Mouse (Mus musculus): Measurements from ENCODE around the gene Olfr539. TPM values are rescaled to one million over a fixed set of nuclear protein-coding genes. Genes with fewer than 3 reads are reported as not detected.

Gene Olfr539
- polyA plus RNA-seq (2015; fragmentation: Nextera tagmentation; extraction: Ambion mirVana): not detected in 2 replicates

DNA sequence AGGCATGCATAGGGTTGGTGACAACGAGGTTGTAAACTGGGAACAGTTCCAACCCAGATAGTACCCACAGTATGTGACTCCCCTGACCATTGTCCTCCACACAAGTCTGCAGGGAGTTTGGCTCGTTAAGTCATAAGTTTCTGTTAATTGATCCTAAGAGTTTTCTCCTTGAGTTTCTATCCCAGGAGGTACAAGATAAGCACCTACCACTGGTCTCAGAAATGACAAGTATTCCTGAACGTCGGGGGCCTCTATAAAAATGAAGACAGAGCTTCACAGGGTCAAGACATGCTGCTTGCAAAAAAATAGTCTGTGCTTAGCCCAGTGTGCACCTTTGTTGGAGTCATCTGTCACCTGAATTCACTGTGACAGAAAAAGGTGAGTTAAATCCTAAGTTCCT is at the start of gene Olfr539:
Gene Olfr539, plus strand, starts transcription at position 301 of the 400 bp plus-strand sequence.

DNA sequence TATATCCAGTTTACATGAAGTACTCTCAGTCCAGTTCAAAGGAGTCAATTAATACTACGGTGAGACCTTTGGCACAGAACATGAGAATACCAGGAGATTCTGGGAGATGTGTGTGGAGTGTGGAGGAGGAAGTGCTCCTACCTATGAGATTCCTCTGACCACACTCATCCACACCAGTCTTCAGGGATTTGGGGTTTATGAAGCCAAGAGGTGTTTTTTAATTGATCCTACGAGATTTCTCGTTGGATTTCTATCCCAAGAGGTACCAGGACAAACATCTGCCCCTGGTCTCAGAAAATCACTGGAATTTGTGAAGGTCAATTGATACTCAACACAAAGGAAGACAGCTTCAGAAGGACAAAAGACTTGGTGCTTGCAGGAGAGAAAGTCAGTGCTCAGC is 31.1 kb upstream of the Olfr539 start, which contains the start of gene Olfr61:
Gene Olfr61, plus strand, starts transcription at position 301 of the 400 bp plus-strand sequence.

DNA sequence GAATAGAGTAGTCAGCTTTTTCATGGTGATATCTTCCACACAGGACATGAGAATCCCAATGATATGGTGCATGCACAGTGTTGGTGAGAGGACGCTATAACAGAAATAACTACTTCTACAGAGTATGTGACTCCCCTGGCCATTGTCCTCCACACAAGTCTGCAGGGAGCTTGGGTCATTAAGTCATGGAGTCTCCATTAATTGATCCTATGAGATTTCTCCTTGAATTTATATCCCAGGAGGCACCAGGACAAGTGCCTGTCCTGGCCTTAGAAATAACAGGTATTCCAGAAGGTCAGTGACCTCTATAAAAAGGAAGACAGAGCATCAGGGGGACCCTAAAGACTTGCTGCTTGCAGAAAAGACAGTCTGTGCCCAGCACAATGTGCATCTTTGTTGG is 13.6 kb upstream of the Olfr539 start, which contains the start of gene Olfr53:
Gene Olfr53, plus strand, starts transcription at position 301 of the 400 bp plus-strand sequence.

DNA sequence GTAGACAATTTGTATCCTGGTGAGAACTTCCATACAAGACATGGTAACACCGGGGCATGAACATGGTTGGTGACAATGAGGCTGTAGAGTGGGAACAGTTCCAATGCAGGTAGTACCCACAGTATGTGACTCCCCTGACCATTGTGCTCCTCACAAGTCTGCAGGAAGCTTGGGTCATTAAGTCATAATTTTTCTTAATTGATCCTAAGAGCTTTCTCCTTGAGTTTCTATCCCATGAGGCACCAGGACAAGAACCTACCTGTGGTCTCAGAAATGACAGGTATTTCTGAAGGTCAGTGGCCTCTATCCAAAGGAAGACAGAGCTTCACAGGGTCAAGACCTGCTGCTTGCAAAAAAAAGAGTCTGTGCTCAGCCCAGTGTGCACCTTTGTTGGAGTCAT is 21.9 kb downstream of the Olfr539 start, which contains the start of gene Olfr45:
Gene Olfr45, plus strand, starts transcription at position 301 of the 400 bp plus-strand sequence.

DNA sequence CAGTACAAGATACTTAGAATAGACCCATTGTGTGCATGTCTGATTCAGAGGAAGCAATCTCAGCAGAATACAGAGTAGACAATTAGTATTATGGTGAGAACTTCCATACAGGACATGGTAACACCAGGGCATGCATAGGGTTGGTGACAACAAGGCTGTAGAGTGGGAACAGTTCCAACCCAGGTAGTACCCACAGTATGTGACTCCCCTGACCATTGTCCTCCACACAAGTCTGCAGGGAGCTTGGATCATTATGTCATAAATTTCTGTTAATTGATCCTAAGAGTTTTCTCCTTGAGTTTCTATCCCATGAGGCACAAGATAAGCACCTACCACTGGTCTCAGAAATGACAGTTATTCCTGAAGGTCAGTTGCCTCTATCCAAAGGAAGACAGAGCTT is 37.2 kb downstream of the Olfr539 start, which contains the start of gene Olfr541:
Gene Olfr541, plus strand, starts transcription at position 301 of the 400 bp plus-strand sequence.

Other genes starting within 250 kb of the Olfr539 start
- gene Olfr532, start 238.3 kb upstream of the Olfr539 start, polyA plus RNA-seq (2015; fragmentation: Nextera tagmentation; extraction: Ambion mirVana): not detected in 2 replicates
- not detected in 2 replicates for gene Olfr533, start 196.6 kb upstream of the Olfr539 start, polyA plus RNA-seq (2015; fragmentation: Nextera tagmentation; extraction: Ambion mirVana)
- not detected in 2 replicates for gene Olfr535, start 175.7 kb upstream of the Olfr539 start, polyA plus RNA-seq (2015; fragmentation: Nextera tagmentation; extraction: Ambion mirVana)
- gene Olfr536, start 152.5 kb upstream of the Olfr539 start, polyA plus RNA-seq (2015; fragmentation: Nextera tagmentation; extraction: Ambion mirVana): not detected in 2 replicates
- not detected in 2 replicates for gene Olfr538, start 92.0 kb upstream of the Olfr539 start, polyA plus RNA-seq (2015; fragmentation: Nextera tagmentation; extraction: Ambion mirVana)
- not detected in 2 replicates for gene Olfr46, start 58.7 kb upstream of the Olfr539 start, polyA plus RNA-seq (2015; fragmentation: Nextera tagmentation; extraction: Ambion mirVana)
- gene Olfr61, start 31.0 kb upstream of the Olfr539 start, polyA plus RNA-seq (2015; fragmentation: Nextera tagmentation; extraction: Ambion mirVana): not detected in 2 replicates
- not detected in 2 replicates for gene Olfr53, start 13.5 kb upstream of the Olfr539 start, polyA plus RNA-seq (2015; fragmentation: Nextera tagmentation; extraction: Ambion mirVana)
- not detected in 2 replicates for gene Olfr45, start 22.0 kb downstream of the Olfr539 start, polyA plus RNA-seq (2015; fragmentation: Nextera tagmentation; extraction: Ambion mirVana)
- not detected in 2 replicates for gene Olfr541, start 37.3 kb downstream of the Olfr539 start, polyA plus RNA-seq (2015; fragmentation: Nextera tagmentation; extraction: Ambion mirVana)
- gene Cyp2e1, start 103.8 kb downstream of the Olfr539 start, polyA plus RNA-seq (2015; fragmentation: Nextera tagmentation; extraction: Ambion mirVana): 12.7 and 27.0 TPM in 2 replicates
- 0.12 and 0.17 TPM in 2 replicates for gene Syce1, start 127.9 kb downstream of the Olfr539 start, polyA plus RNA-seq (2015; fragmentation: Nextera tagmentation; extraction: Ambion mirVana)
- 5.0 and 6.4 TPM in 2 replicates for gene Zfp941, start 162.2 kb downstream of the Olfr539 start, polyA plus RNA-seq (2015; fragmentation: Nextera tagmentation; extraction: Ambion mirVana)
- 7.2 and 14.5 TPM in 2 replicates for gene Urah, start 175.1 kb downstream of the Olfr539 start, polyA plus RNA-seq (2015; fragmentation: Nextera tagmentation; extraction: Ambion mirVana)
- gene Scgb1c1, start 185.6 kb downstream of the Olfr539 start, polyA plus RNA-seq (2015; fragmentation: Nextera tagmentation; extraction: Ambion mirVana): 0.52 TPM in 1 of 2 replicates, not detected in the other
- gene Odf3, start 187.9 kb downstream of the Olfr539 start, polyA plus RNA-seq (2015; fragmentation: Nextera tagmentation; extraction: Ambion mirVana): 0.22 and 0.55 TPM in 2 replicates
- 0.25 TPM in 1 of 2 replicates, not detected in the other for gene Gm45785, start 196.4 kb downstream of the Olfr539 start, polyA plus RNA-seq (2015; fragmentation: Nextera tagmentation; extraction: Ambion mirVana)
- 62.1 and 64.0 TPM in 2 replicates for gene Ric8a, start 197.0 kb downstream of the Olfr539 start, polyA plus RNA-seq (2015; fragmentation: Nextera tagmentation; extraction: Ambion mirVana)
- 82.4 and 86.6 TPM in 2 replicates for gene Bet1l, start 197.6 kb downstream of the Olfr539 start, polyA plus RNA-seq (2015; fragmentation: Nextera tagmentation; extraction: Ambion mirVana)
- gene Psmd13, start 222.0 kb downstream of the Olfr539 start, polyA plus RNA-seq (2015; fragmentation: Nextera tagmentation; extraction: Ambion mirVana): 197 and 202 TPM in 2 replicates
- gene Sirt3, start 222.4 kb downstream of the Olfr539 start, polyA plus RNA-seq (2015; fragmentation: Nextera tagmentation; extraction: Ambion mirVana): 41.8 and 43.2 TPM in 2 replicates
- gene Cox8b, start 240.5 kb downstream of the Olfr539 start, polyA plus RNA-seq (2015; fragmentation: Nextera tagmentation; extraction: Ambion mirVana): 9.3 and 12.2 TPM in 2 replicates

Measured in adrenal gland, postnatal 0 days (tissue).